Mouse (Mus musculus) thymus, adult 2 months (tissue): Measurements from ENCODE around the gene Clstn2.

Source experiments
- CTCF ChIP-seq: fragments of 200-500 bp; IDR thresholded peaks from 2 replicates; pipeline ENCODE4 v1.5.1; 2012; ENCODE audit warnings: mild to moderate bottlenecking, control low read depth, low read length, moderate library complexity, borderline replicate concordance; ENCODE audit not compliant: control insufficient read depth, poor library complexity, insufficient read depth; ENCODE audit errors: extremely low read depth
- POLR2A ChIP-seq: fragments of 200-500 bp; IDR thresholded peaks from 2 replicates; pipeline ENCODE4 v1.6.1; 2012; ENCODE audit warnings: mild to moderate bottlenecking, low read length, control low read depth, moderate library complexity; ENCODE audit not compliant: control insufficient read depth, poor library complexity, insufficient read depth; ENCODE audit errors: extremely low read depth

GRCm38 (mm10) chr9:97634831-97635230, 398.1 kb downstream of the Clstn2 start:
- TF ChIP-seq POLR2A: no peak
- TF ChIP-seq CTCF: no peak
